Mouse (Mus musculus) kidney, adult 11 months (tissue): ENCODE measurements around the gene Ptms.
"Not testable (repeated sequence)": the region's sequence is repeated elsewhere in the genome, so short reads cannot be mapped to it uniquely, and the experiment has no call there.

Experiments used
- DNase-seq: peaks from one replicate; pipeline ENCODE4 v3.0.0; 2022

Gene Ptms

GRCm38 (mm10) chr6:124903580-124904151 lies 16.2 kb downstream of the Ptms start:
- peak; percentile 95 for DNase-seq

DNA sequence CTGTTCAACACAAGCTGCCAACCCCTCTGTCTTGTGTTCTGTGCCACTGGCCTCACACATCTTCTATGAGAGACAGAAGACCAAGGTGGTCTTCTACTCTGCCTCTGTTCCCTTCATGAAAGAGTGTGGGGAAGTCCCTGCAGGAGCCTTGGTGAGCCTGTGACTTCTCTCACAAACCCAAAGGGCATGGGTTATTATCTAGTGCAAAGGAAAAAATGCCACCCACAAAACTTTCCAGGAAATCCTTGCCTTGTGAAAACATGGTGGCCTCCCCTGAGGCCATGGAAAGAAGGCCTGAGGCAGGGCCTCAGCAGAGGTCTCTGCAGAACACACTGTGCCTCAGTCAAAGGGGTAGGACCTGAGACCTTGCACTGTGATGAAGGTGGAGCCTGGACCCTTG lies 18.1 kb downstream of the Ptms start:
- DNase-seq = no peak

DNA sequence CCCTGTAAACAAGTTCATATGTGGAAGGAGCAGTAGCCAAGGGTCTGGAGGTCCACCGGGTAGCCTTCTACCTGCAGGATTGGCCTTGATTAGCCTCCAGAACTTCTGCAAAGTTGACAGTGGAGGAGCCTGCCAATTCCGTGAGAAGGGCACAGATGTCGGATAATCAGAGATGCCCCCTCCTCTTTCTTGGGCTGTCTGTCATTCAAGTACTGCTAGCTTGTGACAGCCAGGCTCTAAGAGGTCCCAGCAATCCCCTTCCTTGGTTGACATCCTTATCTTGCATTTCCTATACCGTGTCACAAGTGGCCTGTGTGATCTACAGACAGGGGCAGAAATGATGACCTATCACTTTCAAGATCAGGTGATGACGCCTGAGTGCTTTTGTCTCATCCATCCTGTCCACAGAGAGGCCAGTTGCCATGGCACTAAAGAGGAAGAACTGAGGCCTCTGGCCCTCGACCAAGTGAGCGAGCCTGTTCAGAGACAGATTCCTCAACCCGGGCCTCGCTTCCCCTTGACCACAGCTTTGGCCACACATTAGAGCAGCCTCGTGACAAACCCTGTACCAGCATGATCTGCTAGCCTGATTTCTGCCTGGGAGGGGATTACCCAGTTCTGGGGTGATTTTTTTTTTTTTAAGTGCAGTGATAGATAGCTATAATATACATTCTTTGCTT lies 19.0 kb downstream of the Ptms start:
- DNase-seq = no peak

DNA sequence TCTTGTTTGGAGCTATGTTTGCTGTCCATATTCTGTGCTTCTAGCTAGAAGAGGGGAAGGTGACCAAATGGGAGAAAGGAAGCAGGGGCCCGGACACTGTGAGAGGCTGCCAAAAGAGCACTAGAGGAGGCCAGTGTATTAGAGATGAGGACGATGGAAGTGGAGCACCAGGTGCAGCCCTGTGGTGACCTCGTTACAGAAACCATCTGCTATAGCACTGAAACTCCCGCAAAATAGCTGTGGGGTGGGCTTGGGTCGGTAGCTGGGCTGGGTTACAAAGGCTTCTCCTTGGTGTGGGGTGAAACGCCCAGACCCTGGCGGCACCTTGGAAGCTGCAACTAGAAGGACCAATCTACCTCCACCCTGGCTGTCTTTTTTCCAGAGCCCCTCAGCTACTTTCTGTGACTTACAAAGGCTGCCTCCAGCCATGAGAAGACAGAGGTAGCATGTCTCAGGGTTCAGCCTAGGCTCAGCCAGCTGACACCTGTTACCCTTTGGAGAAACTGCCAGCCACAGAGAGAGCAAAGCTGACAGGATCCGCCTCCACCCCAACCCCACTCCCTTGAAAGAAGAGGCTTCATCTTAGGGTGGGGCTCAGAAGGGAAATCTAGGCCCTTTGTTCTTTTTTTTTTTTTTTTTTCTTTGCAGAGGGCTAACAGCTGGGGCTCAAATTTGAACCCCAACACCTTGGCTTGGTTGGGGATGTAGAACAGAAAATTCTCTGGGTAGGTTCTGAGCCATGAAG lies 19.7 kb downstream of the Ptms start:
- no peak for DNase-seq

GRCm38 (mm10) chr6:124898359-124898758 lies 21.5 kb downstream of the Ptms start:
- no peak for DNase-seq

GRCm38 (mm10) chr6:124894113-124894512 lies 25.8 kb downstream of the Ptms start:
- not testable (repeated sequence) for DNase-seq

DNA sequence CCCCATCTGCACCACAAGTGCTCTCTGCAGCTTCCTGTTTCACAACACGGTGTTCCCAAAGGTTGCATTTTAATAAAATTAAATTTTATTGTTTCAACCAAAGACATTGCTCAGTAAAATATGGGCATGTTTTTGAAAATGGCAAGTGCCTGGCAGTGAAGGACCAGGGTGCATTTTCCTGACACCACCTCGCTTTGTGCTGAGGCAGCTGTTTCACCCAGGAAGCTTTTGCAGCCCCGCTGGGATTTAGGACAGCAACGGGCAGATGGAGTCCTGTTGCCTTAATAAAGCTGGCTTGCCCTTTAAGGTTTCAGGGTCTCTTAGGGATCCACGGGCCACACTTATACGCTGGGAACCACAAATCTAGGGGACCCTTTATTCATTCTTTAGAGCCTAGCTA lies 28.9 kb downstream of the Ptms start:
- no peak for DNase-seq

DNA sequence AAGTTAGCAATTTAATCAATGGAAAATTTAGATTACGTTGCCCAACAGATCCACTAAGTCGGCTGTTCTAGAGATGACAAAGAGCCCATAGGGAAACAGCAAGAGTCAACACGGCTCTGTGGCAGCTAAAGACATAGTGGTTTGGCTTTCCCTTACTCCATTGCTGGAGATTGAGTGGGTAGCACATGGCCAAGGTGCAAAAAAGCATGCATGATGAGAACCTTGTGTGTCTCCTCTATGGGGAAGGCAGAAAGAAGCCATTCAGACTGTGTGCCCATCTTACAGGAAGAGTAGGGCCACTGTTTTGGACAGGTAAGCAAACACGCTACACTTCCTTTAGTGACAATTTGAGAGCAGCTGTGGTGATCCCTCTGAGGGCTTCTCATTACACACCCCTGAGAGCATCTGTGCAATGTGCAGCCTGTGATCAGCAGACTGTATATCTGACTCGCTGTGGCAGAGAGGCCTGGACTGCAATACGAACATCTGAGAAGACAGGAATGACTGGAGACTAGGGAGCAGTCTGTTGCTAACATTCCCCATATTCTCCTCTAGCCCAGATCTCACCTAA lies 31.3 kb downstream of the Ptms start:
- DNase-seq = no peak

- DNase-seq = no peak
Measured at GRCm38 (mm10) chr6:124887986-124888385, 31.9 kb downstream of the Ptms start, which contains the start of gene Cd4. Gene Cd4, minus strand, starts transcription at chr6:124888221.

- DNase-seq = no peak
Measured at GRCm38 (mm10) chr6:124885956-124886381, 33.9 kb downstream of the Ptms start.

GRCm38 (mm10) chr6:124884714-124885500 lies 35.0 kb downstream of the Ptms start:
- no peak for DNase-seq

GRCm38 (mm10) chr6:124883351-124883750 lies 36.6 kb downstream of the Ptms start:
- no peak for DNase-seq

- no peak for DNase-seq
Measured at GRCm38 (mm10) chr6:124881821-124882220, 38.1 kb downstream of the Ptms start.

- DNase-seq = no peak
Measured at GRCm38 (mm10) chr6:124879390-124879789, 40.5 kb downstream of the Ptms start.

- no peak for DNase-seq
Measured at GRCm38 (mm10) chr6:124874348-124874747, 45.6 kb downstream of the Ptms start.

- no peak for DNase-seq
Measured at GRCm38 (mm10) chr6:124866560-124866959, 53.3 kb downstream of the Ptms start.

DNA sequence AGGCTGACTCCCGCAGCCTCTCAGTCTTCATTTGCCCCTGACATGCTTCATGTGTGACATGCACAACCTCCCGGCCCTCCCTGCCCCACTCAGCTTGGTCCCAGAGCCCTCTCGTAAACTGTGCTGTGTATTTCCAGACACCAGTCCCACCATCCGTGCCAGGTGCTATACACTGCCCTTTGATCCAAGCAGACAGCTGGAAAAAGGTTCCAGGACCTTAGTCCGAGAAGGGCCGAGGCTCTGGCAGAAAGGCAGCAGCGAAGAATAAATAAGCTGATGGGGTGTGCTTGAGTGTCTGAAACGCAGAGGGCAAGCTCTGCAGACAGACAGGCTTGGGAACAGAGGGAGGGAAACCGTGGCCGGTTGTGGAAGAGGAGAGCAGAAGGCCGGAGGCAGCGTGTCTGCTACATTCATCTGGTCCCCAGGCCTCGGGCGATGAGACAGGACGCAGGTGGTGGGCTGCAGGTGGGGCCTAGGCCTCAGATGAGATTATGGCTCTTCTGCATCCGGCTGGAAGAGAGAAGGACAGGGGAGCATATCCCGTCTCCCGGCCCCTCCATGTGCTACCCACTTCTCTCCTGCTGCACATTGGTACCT lies 54.0 kb downstream of the Ptms start:
- DNase-seq = no peak
